Mouse (Mus musculus) lung, adult 2 months (tissue): ENCODE data around the gene Hcrt. TPM values are rescaled to one million over a fixed set of nuclear protein-coding genes. Genes with fewer than 3 reads are reported as not detected.

ENCODE experiments used
- DNase-seq: peaks from one replicate; pipeline ENCODE4 v3.0.0; 2022
- H3K4me1 ChIP-seq: fragments of 200-500 bp; 2 replicates; pipeline ENCODE4 v1.6.1; 2011; ENCODE audit warnings: low read length; ENCODE audit not compliant: control insufficient read depth, insufficient read depth
- H3K4me3 ChIP-seq: fragments of 200-500 bp; replicated peaks from 2 replicates; pipeline ENCODE3; 2011; ENCODE audit warnings: low read depth, mild to moderate bottlenecking, control low read depth, low read length; ENCODE audit errors: extremely low read depth
- CTCF ChIP-seq: fragments of 200-500 bp; IDR thresholded peaks from 2 replicates; pipeline ENCODE4 v1.5.1; 2011; ENCODE audit warnings: mild to moderate bottlenecking, low read length, control low read depth; ENCODE audit not compliant: insufficient read depth
- POLR2A ChIP-seq: fragments of 200-500 bp; IDR thresholded peaks from 2 replicates; pipeline ENCODE4 v1.6.1; 2011; ENCODE audit warnings: low read depth, mild to moderate bottlenecking, control low read depth, low read length, borderline replicate concordance; ENCODE audit errors: extremely low read depth
- WGBS: fragments of 180-500 bp; shearing (Covaris S2); methylation state at CpG from one replicate; pipeline ENCODE4 v1.1.7; 2018; 5-methylcytosine and 5-hydroxymethylcytosine counted together
- polyA plus RNA-seq: library from polyadenylated mRNA; depleted of rRNA; stranded (reverse); fragments of >200 nt; gene quantifications from 2 replicates; pipeline ENCODE4 v1.2.3, GENCODE M21; 2012

Gene Hcrt
- polyA plus RNA-seq, 1 experiment: not detected

- no peak for TF ChIP-seq POLR2A
- no peak for TF ChIP-seq CTCF
- Histone ChIP-seq H3K4me1 (peaks cover 4% of the 10 kb centered on the region; the same call in 1 of the 2 replicates), H3K4me3 (no peak overlapping the region)
- 77% methylated on average over 4 of the region's 4 CpGs for WGBS
- DNase-seq: no peak
Measured at GRCm38 (mm10) chr11:100774261-100774660, 11.5 kb upstream of the Hcrt start.

- TF ChIP-seq POLR2A (no peak), CTCF (no peak)
- WGBS: 8% methylated on average over 17 of the region's 17 CpGs
- H3K4me1 ChIP-seq: peaks cover 4% of the 10 kb centered on the region; the same call in 1 of the 2 replicates
Measured at GRCm38 (mm10) chr11:100770646-100771408, 8.1 kb upstream of the Hcrt start, which contains the start of gene Ghdc. Ghdc (minus strand) TSS chr11:100770957.

GRCm38 (mm10) chr11:100769980-100770379 lies 7.2 kb upstream of the Hcrt start:
- 44% methylated on average over 6 of the region's 6 CpGs for WGBS
- Histone ChIP-seq H3K4me3 (peak overlapping the region; percentile 20), H3K4me1 (peaks cover 4% of the 10 kb centered on the region; the same call in 1 of the 2 replicates)
- TF ChIP-seq POLR2A (no peak), CTCF (no peak)
- no peak for DNase-seq

More at GRCm38 (mm10) chr11:100770646-100771408, 8.1 kb upstream of the Hcrt start, which contains the start of gene Ghdc:
- peak; percentile 81 for DNase-seq
- H3K4me3 ChIP-seq: peak within 1 kb of the TSS; percentile 80

GRCm38 (mm10) chr11:100767871-100768270 lies 5.1 kb upstream of the Hcrt start:
- WGBS: 89% methylated on average over 5 of the region's 5 CpGs
- TF ChIP-seq POLR2A (no peak), CTCF (no peak)
- DNase-seq: no peak
- peaks cover 4% of the 10 kb centered on the region; the same call in 1 of the 2 replicates for H3K4me1 ChIP-seq
- H3K4me3 ChIP-seq: no peak overlapping the region

DNA sequence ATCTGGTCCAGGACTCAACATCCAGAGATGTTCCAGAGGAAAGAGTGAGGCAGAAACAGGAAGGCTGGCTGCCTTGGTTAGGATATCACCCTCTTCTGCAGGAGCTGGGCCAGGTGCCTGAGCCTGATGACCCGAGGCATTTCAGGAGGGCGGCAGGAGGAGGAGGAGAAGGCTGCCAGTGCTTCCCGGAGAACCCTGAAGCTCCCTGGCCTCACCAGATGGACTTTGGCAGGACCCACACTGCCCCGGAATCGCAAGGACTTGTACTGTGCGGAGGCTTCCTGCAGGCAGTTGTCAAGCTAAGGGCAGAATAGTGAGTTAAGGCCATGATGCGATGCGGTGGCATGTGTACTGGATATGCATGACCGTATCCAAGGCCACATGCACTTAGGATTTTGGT lies 4.0 kb upstream of the Hcrt start:
- DNase-seq: no peak
- H3K4me1 ChIP-seq: peaks cover 4% of the 10 kb centered on the region; the same call in 1 of the 2 replicates
- H3K4me3 ChIP-seq: no peak overlapping the region
- WGBS: 80% methylated on average over 9 of the region's 9 CpGs
- TF ChIP-seq CTCF: no peak
- no peak for TF ChIP-seq POLR2A

GRCm38 (mm10) chr11:100761547-100762045 lies 1.1 kb downstream of the Hcrt start:
- WGBS: under 1% methylated on average over 27 of the region's 27 CpGs
- peak; percentile 68 for TF ChIP-seq CTCF
- 0 out of 2 replicates have a peak, but pooled peaks have one; percentile 11 for TF ChIP-seq POLR2A
- peak; percentile 86 for DNase-seq
- Histone ChIP-seq H3K4me1 (no peaks in the 10 kb centered on the region), H3K4me3 (peak overlapping the region; percentile 73)

DNA sequence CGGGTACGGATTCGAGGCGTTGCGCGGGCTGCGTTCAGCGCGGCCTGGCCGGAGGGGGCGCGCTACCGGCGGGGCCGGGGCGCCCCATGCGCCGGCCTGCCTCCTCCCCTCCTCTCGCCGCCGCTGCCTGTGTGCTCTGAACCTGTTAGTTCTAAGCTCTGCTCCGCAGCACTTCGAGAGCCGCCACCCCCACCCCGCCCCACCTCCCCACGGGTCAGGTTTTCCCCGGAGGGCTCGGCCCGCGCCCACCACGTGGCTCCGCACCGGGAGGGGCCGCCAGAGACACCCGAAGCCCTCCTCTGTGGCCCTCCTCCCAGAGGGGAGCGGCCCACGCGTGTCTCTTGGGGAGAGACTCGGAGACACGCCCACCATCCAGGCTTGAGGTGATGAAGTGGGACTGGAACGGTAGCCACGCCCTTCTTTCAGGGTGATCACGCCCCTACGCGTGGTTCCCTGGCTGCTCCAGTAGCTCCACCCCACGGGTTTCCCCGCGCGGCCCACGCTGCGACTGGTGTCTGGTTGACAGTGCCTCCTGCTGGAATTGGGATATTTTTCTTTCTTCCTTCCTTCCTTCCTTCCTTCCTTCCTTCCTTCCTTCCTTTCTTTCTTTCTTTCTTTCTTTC lies 3.0 kb downstream of the Hcrt start, which contains the start of gene Kcnh4:
TSS of gene Kcnh4 (minus strand) at position 332 of the 623 bp plus-strand sequence.
- WGBS: 1% methylated on average over 50 of the region's 51 CpGs
- DNase-seq: peak; percentile 46
- TF ChIP-seq POLR2A (no peak), CTCF (no peak)
- Histone ChIP-seq H3K4me1 (no peaks in the 10 kb centered on the region), H3K4me3 (no peak within 1 kb of the TSS)

- no peak for TF ChIP-seq POLR2A
- no peak for TF ChIP-seq CTCF
- Histone ChIP-seq H3K4me1 (no peaks in the 10 kb centered on the region), H3K4me3 (no peak overlapping the region)
- 3% methylated on average over 35 of the region's 35 CpGs for WGBS
- peak; percentile 54 for DNase-seq
Measured at GRCm38 (mm10) chr11:100758707-100759610, 3.8 kb downstream of the Hcrt start.

DNA sequence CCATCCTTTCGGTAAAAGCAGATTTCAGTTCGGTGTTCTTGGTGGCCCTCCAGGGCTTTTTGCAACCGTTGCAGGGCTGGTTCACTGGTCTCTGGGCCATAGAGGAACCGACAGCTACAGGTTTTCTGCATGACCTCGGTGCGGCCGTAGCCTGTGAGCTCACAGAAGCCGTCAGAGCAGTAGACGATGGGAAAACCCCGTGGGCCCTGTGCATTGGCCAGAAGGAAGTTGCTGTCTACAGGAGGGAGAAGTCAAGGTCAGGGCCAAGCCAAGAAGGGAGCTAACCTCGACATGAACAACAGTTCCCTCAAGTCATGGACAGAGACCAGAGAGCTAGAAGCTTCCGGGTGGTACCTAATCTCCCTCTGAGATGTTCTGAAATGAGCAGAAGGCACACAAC lies 5.2 kb downstream of the Hcrt start:
- Histone ChIP-seq H3K4me1 (no peaks in the 10 kb centered on the region), H3K4me3 (no peak overlapping the region)
- TF ChIP-seq POLR2A (no peak), CTCF (no peak)
- WGBS: 72% methylated on average over 12 of the region's 12 CpGs
- no peak for DNase-seq
